Mouse (Mus musculus) spleen, postnatal 14 days (tissue): ENCODE data around the gene Fbxl22.
A peak's percentile ranks its signal among the peaks of the same experiment; 100 is the strongest.

ENCODE experiments used
- DNase-seq, 2 experiments: peaks; one replicate each; pipeline ENCODE4 v3.0.0; 2021 to 2022; ENCODE audit warnings: low spot score in 2 of 2

The Fbxl22 gene

DNA sequence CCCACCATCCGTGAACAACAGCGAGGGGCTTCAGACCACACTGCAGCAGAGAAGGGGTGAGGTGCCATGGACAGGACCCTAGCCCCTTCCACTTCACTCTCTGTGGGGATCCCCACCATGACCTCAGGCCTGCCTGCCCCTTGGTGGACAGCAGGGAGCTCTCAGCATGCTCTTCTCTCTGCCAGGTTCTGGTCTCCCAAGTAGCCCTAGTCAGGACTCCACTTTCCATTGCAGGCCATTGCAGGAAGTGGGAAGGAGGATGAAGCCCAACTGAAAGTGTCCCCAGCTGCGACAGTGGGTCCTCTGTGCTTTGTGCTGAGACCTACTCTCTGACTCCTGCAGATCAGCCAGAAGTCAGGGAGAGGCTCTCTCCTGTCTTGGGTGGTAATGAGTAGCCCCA is 6.7 kb downstream of the Fbxl22 start:
- DNase-seq, result no peak

DNA sequence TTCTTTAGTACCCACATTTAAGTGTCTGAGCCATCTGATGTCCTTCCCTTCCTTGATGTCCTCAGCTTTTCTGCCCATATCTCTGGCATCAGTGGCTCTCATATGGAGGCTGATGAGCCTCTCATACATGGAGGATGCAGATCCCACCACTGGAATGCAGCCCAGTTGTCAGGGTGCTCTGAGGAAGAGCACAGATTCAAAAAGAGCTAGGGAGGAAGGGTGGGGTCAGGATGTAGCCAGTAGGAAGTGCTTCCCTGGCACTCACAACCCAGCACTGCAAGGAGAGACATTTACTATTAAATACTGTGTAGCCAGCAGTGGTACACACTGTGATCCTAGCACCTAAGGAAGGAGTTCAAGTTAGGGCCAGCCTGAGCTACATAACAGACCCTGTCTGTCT is 8.0 kb downstream of the Fbxl22 start:
- no peak for DNase-seq

DNA sequence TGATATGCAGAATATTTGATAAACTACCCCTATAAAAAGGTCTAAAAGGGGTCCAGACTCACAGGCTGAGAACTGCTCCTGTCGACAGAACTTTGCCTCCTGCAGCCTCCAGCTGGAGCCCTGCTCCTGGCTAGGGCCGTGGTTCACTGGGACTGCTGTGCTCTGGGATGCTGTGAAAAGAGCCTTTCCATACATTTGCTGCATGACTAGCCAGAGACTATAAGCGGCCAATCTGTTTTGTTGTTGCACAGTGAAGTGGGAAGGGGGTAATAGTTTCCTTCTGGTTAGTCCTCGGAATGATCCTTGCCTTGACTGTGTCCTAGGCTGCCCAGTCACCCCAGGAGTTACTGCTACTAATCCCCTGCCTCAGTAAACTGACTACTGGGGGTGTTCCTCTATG is 8.4 kb downstream of the Fbxl22 start:
- DNase-seq, result no peak

DNA sequence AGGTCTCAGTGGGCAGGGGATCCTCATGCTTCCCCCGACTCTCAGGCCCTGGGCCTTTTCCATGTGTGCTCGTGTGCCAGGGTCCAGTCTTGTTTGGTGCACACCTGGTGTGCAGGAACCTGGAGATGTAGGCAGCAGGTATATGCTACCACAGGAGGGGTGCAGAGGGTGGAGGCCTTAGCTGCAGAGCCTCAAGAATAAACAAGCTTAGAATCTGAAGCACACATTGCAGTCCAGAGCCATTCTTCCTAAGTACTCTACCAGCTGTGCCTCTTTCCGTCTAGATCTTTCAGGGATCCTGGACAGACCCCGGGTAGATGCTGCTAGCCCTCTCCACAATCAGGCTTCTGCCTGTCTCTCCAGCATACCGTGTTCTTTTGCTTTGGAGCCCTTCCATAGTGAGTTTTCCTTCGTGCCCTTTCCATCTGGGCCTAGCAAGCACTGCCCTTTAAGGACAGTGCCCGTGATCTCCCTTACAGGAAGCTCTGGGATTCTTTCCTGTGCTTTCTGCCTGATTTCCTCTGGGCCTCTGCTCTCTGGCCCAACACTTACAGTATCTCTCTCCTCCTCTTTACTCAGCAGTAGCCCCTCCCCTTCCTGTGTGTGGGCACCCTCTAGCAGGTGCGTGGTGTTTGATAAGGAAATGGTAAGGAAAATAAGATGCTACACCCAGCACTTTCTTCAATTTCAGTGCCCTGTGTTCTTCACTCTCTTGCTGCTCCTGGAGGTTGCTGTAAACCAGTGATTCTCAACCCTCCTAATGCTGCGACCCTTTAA is 9.1 kb downstream of the Fbxl22 start:
- peak; percentile 38 to 50 for DNase-seq

DNA sequence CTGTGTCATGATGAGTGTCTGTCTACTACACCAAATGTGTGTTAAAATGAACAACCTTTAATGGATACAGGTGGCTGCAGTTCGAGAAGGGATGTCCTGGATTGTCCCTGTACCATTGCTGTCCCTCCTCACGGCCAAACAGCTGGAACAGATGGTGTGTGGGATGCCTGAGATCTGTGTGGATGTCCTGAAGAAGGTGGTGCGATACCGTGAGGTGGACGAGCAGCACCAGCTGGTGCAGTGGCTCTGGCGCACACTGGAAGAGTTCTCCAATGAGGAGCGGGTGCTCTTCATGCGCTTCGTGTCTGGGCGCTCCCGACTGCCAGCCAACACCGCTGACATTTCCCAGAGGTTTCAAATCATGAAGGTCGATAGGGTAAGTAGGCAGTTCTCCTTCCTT is 9.9 kb downstream of the Fbxl22 start:
- no peak for DNase-seq

DNA sequence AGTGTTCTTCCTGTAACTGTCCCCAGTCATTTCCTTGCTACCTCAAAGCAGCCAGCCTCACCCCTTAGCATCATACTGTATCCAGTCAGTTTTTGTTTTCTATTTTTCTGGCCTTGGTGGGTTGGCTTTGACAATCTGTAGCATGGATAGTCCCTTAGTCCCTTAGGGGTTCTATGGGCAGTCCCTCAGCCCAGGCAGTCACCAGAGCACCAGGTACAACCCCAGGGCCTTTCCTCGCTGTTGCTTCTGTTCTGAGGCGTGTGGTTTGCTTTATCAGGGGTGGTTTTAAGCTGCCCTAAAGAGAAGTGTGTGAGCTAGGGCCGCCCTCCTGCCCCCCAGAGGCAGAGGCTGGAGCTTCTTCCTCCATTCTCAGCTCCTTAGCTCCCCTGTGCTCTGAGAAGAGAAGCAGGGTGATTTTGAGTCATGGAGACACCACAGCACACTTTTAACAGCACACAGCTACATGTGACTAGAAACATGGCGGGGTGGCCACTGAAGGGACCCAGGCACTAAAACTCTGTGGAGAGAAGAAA is 10.4 kb downstream of the Fbxl22 start:
- peak; percentile 34 to 37 for DNase-seq

DNA sequence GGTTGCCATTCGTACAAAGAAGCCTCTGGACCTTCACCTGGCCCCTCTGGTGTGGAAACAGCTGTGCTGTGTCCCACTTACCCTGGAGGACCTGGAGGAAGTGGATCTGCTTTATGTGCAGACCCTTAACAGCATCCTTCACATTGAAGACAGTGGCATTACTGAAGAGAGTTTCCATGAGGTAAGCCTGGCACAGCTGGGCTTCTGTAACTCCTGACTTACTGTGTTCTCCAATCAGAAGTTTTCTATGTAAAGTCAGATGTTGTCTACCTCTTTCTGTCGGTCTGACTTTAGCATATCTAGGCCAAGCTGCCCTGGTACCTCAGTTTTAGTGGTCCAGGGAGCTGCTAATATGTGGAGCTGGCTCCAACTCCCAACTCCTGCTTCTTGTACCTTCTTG is 13.1 kb downstream of the Fbxl22 start:
- DNase-seq, result no peak

DNA sequence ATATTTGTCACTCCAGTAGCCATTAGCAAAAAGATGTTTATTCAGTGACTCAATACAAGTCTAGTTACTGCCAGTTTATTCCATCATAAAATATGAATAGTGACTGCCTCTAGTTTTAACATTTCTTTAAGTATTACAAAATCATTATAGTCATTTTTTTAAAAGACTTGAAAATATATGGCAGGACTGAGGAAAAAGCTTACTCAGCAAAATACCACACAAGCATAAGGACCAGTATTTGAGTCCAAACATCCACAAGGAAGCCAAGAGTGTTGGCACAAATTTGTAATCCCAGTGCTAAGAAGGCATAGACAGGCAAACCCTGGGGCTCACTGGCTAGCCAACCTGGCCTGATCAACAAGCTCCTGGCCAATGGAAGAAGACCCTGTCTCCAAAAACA is 20.4 kb downstream of the Fbxl22 start:
- DNase-seq, result no peak

DNA sequence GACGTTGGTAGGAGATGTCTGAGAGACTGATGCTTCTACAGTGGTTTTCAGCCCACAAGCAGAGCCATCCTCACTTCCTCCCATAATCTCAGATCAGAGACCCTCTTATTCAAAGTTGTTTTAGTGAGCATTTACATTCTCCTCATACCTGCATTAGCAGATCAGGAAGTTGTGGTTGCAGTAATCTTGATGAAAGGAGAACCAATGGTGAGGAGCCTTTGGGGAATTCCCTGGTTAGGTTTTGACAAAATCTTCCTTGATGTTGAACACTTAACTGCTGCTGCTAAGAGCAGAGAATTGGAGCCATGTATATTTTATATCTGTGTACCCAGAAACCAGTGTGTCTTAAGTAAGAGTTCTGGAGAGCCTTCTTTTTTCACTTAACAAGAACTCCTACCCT is 22.0 kb downstream of the Fbxl22 start:
- DNase-seq, result no peak

DNA sequence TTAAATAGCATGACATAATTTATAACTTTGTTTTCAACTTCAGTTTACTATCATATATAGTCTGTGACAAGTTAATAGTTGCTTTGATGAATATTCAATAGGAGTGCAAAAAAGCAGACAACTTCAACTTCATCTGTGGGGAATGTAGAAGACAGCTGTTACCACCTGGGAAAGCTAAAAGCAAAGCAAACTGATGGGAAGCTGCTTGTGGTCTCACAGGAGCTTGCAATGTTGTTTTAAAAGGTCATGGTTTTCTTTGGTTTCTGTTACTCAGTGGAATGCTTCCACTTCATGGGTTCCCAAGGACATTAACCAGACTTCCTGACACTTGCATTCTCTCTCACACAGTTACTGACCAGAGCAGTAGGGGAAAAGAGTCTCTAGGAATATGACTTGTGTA is 25.6 kb downstream of the Fbxl22 start:
- no peak for DNase-seq

DNA sequence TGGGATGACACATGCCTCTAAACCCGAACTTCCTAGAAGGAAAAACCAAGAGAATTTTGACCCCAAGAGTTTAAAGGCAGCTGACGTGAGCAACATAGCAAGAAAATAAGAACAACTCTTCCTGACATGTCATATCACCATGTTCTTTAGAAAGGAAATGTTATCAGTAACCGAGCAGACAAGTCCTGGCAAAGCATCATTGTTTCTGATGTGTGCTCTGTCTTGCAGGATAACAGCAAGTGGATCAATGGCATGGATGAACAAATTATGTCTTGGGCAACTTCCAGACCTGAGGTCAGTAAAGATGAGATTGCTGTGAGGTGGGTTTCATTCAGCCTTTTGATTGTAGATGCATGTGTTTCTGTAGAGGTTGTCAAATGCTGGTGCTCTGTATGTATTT is 31.0 kb downstream of the Fbxl22 start:
- DNase-seq, result no peak

DNA sequence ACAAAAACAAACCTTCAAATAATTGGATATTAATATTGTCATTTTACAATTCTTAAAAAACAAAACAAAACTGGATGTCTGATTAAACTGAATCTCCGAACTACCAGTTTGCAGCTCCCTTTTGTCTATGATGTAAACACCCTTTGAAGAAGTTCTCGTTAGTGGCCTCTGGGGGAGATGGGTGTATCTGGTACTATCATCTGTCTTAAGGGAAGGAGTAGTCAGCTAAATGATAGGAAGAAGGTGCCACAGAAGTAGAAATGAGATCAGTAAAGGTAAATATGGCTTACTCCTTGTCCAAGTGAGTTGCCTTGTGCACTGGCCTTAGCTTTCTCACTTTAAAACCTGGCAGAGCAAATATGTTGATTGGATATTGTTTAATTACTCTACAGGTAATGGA is 36.6 kb downstream of the Fbxl22 start:
- DNase-seq, result no peak

DNA sequence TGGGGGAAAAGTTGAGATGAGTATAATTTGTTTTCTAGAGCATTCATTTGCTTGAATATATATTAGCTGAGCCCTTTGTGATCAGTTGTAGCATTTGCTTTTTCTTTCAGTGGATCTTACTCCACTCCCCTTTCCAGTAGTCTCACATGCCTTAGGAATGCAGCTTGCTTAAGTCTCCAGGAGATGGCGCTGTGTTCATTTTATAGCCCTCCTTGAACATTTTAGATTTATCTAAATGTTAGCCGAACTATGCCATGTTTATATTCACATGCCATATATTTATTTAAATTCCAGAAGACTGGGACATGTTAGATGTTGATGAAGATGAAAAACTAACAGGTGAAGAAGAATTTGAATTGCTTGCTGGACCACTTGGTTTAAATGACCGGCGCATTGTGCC is 49.3 kb downstream of the Fbxl22 start:
- DNase-seq, result peak in 1 of 2 experiments; percentile 21
